Mouse (Mus musculus): Measurements from ENCODE around the gene Oas1f. TPM values are rescaled to one million over a fixed set of nuclear protein-coding genes. Genes with fewer than 3 reads are reported as not detected.

Oas1f gene
- polyA plus RNA-seq (2014; fragmentation: Illumina TruSeq; extraction: RNeasy Lipid Tissue Mini Kit (QIAGEN cat#74804); ENCODE audit: insufficient read depth, low read depth, low replicate concordance), result not detected

GRCm38 (mm10) chr5:120847067-120847466 is at the start of gene Oas1f:
Gene Oas1f (plus strand): TSS chr5:120847367.

GRCm38 (mm10) chr5:120811951-120812819 is 35.0 kb upstream of the Oas1f start, which contains the start of gene Oas1c:
Gene Oas1c (minus strand): TSS chr5:120812514.

GRCm38 (mm10) chr5:120861121-120861520 is 14.0 kb downstream of the Oas1f start, which contains the start of gene Oas1h:
Gene Oas1h (plus strand): TSS chr5:120861421.

GRCm38 (mm10) chr5:120887413-120887812 is 40.2 kb downstream of the Oas1f start, which contains the start of gene Oas1g:
Gene Oas1g (minus strand): TSS chr5:120887613.

GRCm38 (mm10) chr5:120906791-120907733 is 59.9 kb downstream of the Oas1f start, which contains the start of gene Oas1a:
Gene Oas1a (minus strand): TSS chr5:120907521.

Other genes starting within 250 kb of the Oas1f start
- gene Rita1, start 234.8 kb upstream of the Oas1f start, polyA plus RNA-seq (2014; fragmentation: Illumina TruSeq; extraction: RNeasy Lipid Tissue Mini Kit (QIAGEN cat#74804); ENCODE audit: insufficient read depth, low read depth, low replicate concordance), result 7.6 TPM
- 18.2 TPM for gene Ddx54, start 234.6 kb upstream of the Oas1f start, polyA plus RNA-seq (2014; fragmentation: Illumina TruSeq; extraction: RNeasy Lipid Tissue Mini Kit (QIAGEN cat#74804); ENCODE audit: insufficient read depth, low read depth, low replicate concordance)
- gene Cfap73, start 213.1 kb upstream of the Oas1f start, polyA plus RNA-seq (2014; fragmentation: Illumina TruSeq; extraction: RNeasy Lipid Tissue Mini Kit (QIAGEN cat#74804); ENCODE audit: insufficient read depth, low read depth, low replicate concordance), result 0.83 TPM
- gene Rasal1, start 198.6 kb upstream of the Oas1f start, polyA plus RNA-seq (2014; fragmentation: Illumina TruSeq; extraction: RNeasy Lipid Tissue Mini Kit (QIAGEN cat#74804); ENCODE audit: insufficient read depth, low read depth, low replicate concordance), result 0.45 TPM
- gene Dtx1, start 135.4 kb upstream of the Oas1f start, polyA plus RNA-seq (2014; fragmentation: Illumina TruSeq; extraction: RNeasy Lipid Tissue Mini Kit (QIAGEN cat#74804); ENCODE audit: insufficient read depth, low read depth, low replicate concordance), result 4.4 TPM
- gene Oas2, start 97.5 kb upstream of the Oas1f start, polyA plus RNA-seq (2014; fragmentation: Illumina TruSeq; extraction: RNeasy Lipid Tissue Mini Kit (QIAGEN cat#74804); ENCODE audit: insufficient read depth, low read depth, low replicate concordance), result 2.7 TPM
- 1.0 TPM for gene Oas3, start 69.7 kb upstream of the Oas1f start, polyA plus RNA-seq (2014; fragmentation: Illumina TruSeq; extraction: RNeasy Lipid Tissue Mini Kit (QIAGEN cat#74804); ENCODE audit: insufficient read depth, low read depth, low replicate concordance)
- not detected for gene Oas1e, start 51.8 kb upstream of the Oas1f start, polyA plus RNA-seq (2014; fragmentation: Illumina TruSeq; extraction: RNeasy Lipid Tissue Mini Kit (QIAGEN cat#74804); ENCODE audit: insufficient read depth, low read depth, low replicate concordance)
- 3.5 TPM for gene Oas1c, start 34.9 kb upstream of the Oas1f start, polyA plus RNA-seq (2014; fragmentation: Illumina TruSeq; extraction: RNeasy Lipid Tissue Mini Kit (QIAGEN cat#74804); ENCODE audit: insufficient read depth, low read depth, low replicate concordance)
- gene Oas1h, start 14.1 kb downstream of the Oas1f start, polyA plus RNA-seq (2014; fragmentation: Illumina TruSeq; extraction: RNeasy Lipid Tissue Mini Kit (QIAGEN cat#74804); ENCODE audit: insufficient read depth, low read depth, low replicate concordance), result not detected
- 2.8 TPM for gene Oas1g, start 40.2 kb downstream of the Oas1f start, polyA plus RNA-seq (2014; fragmentation: Illumina TruSeq; extraction: RNeasy Lipid Tissue Mini Kit (QIAGEN cat#74804); ENCODE audit: insufficient read depth, low read depth, low replicate concordance)
- 11.5 TPM for gene Oas1a, start 60.2 kb downstream of the Oas1f start, polyA plus RNA-seq (2014; fragmentation: Illumina TruSeq; extraction: RNeasy Lipid Tissue Mini Kit (QIAGEN cat#74804); ENCODE audit: insufficient read depth, low read depth, low replicate concordance)
- not detected for gene Oas1d, start 67.2 kb downstream of the Oas1f start, polyA plus RNA-seq (2014; fragmentation: Illumina TruSeq; extraction: RNeasy Lipid Tissue Mini Kit (QIAGEN cat#74804); ENCODE audit: insufficient read depth, low read depth, low replicate concordance)
- gene Rph3a, start 162.7 kb downstream of the Oas1f start, polyA plus RNA-seq (2014; fragmentation: Illumina TruSeq; extraction: RNeasy Lipid Tissue Mini Kit (QIAGEN cat#74804); ENCODE audit: insufficient read depth, low read depth, low replicate concordance), result not detected

Measured in lung, adult 10 weeks (tissue).